Mouse (Mus musculus) left cerebral cortex, postnatal 25 days (tissue): ENCODE results near the gene Timm50. TPM values are rescaled to one million over a fixed set of nuclear protein-coding genes. Genes with fewer than 3 reads are reported as not detected.

Experiments
- DNase-seq, 2 experiments: peaks; one replicate each; pipeline ENCODE4 v3.0.0; 2022; ENCODE audit warnings: low spot score in 2 of 2, mixed read lengths in 1 of 2
- intact Hi-C: fragments of 180-260 bp; cut with DNase I; formaldehyde crosslinking; loops from one replicate; pipeline ENCODE4 v1.15.1; 2025
- total RNA-seq, 2 experiments: library from RNA; stranded (reverse); gene quantifications; 2 replicates each; pipeline ENCODE4 v1.2.3; 2021

The Timm50 gene
- 10 to 100 TPM; 39.0 to 40.8 TPM for total RNA-seq

- peak; percentile 99 for DNase-seq
- intact Hi-C loops: loop anchor here (1.0 to 5.0 kb wide), 2 partner anchors 45 to 75 kb away; partner anchors contain the start of gene Eid2
Observed at GRCm38 (mm10) chr7:28311926-28312543, at the start of gene Timm50. Timm50 (minus strand) TSS chr7:28312072.

GRCm38 (mm10) chr7:28360291-28360690 lies 48.4 kb upstream of the Timm50 start:
- intact Hi-C loops: no loop called here
- no peak for DNase-seq

- intact Hi-C loops: no loop called here
- DNase-seq: no peak
Observed at GRCm38 (mm10) chr7:28359854-28360253, 48.0 kb upstream of the Timm50 start.

- intact Hi-C loops: no loop called here
- DNase-seq: no peak
Observed at GRCm38 (mm10) chr7:28358431-28358830, 46.6 kb upstream of the Timm50 start.

- intact Hi-C loops: no loop called here
- no peak for DNase-seq
Observed at GRCm38 (mm10) chr7:28357984-28358383, 46.1 kb upstream of the Timm50 start.

- intact Hi-C loops: no loop called here
- DNase-seq: no peak
Observed at GRCm38 (mm10) chr7:28356981-28357380, 45.1 kb upstream of the Timm50 start.

- no peak for DNase-seq
- intact Hi-C loops: no loop called here
Observed at GRCm38 (mm10) chr7:28355221-28355620, 43.3 kb upstream of the Timm50 start.

- no peak for DNase-seq
- intact Hi-C loops: no loop called here
Observed at GRCm38 (mm10) chr7:28354596-28354995, 42.7 kb upstream of the Timm50 start.

GRCm38 (mm10) chr7:28354113-28354581 lies 42.3 kb upstream of the Timm50 start:
- no peak for DNase-seq
- intact Hi-C loops: no loop called here

- intact Hi-C loops: no loop called here
- no peak for DNase-seq
Observed at GRCm38 (mm10) chr7:28353267-28353666, 41.4 kb upstream of the Timm50 start.

- intact Hi-C loops: loop anchor here (2.0 kb wide), 1 partner anchor 21 kb away; the partner anchor contains the start of gene Plekhg2
- DNase-seq: no peak
Observed at GRCm38 (mm10) chr7:28351676-28352191, 39.9 kb upstream of the Timm50 start.

- intact Hi-C loops: loop anchor here (2.0 kb wide), 1 partner anchor 22 kb away; the partner anchor contains the start of gene Plekhg2
- peak; percentile 96 to 98 for DNase-seq
Observed at GRCm38 (mm10) chr7:28350155-28350883, 38.4 kb upstream of the Timm50 start, which contains the start of gene Rps16. Rps16 (plus strand) TSS chr7:28350652.

GRCm38 (mm10) chr7:28348601-28349000 lies 36.7 kb upstream of the Timm50 start:
- intact Hi-C loops: no loop called here
- no peak for DNase-seq

- intact Hi-C loops: no loop called here
- no peak for DNase-seq
Observed at GRCm38 (mm10) chr7:28347746-28348145, 35.9 kb upstream of the Timm50 start.

- peak; percentile 40 to 66 for DNase-seq
- intact Hi-C loops: no loop called here
Observed at GRCm38 (mm10) chr7:28344637-28345036, 32.8 kb upstream of the Timm50 start.

GRCm38 (mm10) chr7:28341381-28341780 lies 29.5 kb upstream of the Timm50 start:
- intact Hi-C loops: no loop called here

GRCm38 (mm10) chr7:28339213-28339917 lies 27.5 kb upstream of the Timm50 start:
- DNase-seq: peak in 1 of 2 experiments; percentile 16
- intact Hi-C loops: no loop called here

More at GRCm38 (mm10) chr7:28341381-28341780, 29.5 kb upstream of the Timm50 start:
- no peak for DNase-seq

- DNase-seq: peak; percentile 98
- intact Hi-C loops: no loop called here
Observed at GRCm38 (mm10) chr7:28338108-28338998, 26.5 kb upstream of the Timm50 start, which contains the start of gene Supt5. Supt5 (minus strand) TSS chr7:28338746.

- intact Hi-C loops: no loop called here
- no peak for DNase-seq
Observed at GRCm38 (mm10) chr7:28335471-28335870, 23.6 kb upstream of the Timm50 start.
